Mouse (Mus musculus) spleen, adult 12 weeks (tissue): ENCODE measurements around the gene Dio3.

ENCODE experiments used
- DNase-seq: peaks from one replicate; pipeline ENCODE4 v3.0.0; 2022; ENCODE audit warnings: low spot score

The Dio3 gene

DNA sequence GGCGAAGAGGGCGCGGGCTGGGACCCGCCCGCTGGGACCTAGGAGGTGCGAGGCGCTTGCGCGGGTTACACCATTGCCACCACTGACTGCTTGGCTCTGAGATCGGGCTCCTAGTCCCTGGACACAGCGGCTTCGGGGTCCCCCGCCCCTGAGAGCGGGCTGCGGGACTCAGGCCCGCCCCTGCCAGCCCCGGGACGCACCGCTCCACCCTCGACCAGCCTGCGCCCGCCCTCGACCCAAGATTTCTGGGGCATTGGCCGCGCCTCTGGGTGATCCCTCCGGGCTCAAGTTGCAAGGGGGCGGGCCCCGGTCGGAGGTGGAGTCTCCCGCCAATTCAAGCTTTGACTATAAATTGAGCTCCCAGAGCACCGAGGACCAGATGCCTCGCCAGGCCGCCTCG, at the start of gene Dio3:
Gene Dio3, plus strand, starts transcription at position 216 of the 400 bp plus-strand sequence.
- no peak for DNase-seq

- no peak for DNase-seq
Measured at GRCm38 (mm10) chr12:110230296-110230695, 48.6 kb upstream of the Dio3 start.

DNA sequence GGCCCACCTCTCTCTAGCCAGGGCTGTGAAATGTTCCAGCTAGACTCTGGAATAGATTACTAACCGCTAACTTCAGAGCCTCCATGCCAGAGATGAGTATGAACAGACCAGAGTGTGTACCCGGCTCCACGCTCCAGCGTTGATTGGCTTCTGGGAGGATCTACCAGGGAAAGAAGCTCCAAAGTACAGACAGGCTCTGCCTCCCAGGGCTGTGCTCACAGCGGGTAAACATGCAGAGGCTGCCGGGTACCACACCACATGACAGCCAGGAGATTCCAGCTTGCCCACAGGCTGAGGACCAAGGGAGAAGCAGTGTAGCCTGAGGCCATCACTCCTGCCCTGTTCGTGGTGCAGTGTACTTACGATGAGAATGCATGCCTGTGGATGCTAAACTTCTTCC, 48.1 kb upstream of the Dio3 start:
- DNase-seq, result no peak

GRCm38 (mm10) chr12:110231709-110232600, 46.9 kb upstream of the Dio3 start:
- DNase-seq, result no peak

- no peak for DNase-seq
Measured at GRCm38 (mm10) chr12:110235908-110236307, 43.0 kb upstream of the Dio3 start.

DNA sequence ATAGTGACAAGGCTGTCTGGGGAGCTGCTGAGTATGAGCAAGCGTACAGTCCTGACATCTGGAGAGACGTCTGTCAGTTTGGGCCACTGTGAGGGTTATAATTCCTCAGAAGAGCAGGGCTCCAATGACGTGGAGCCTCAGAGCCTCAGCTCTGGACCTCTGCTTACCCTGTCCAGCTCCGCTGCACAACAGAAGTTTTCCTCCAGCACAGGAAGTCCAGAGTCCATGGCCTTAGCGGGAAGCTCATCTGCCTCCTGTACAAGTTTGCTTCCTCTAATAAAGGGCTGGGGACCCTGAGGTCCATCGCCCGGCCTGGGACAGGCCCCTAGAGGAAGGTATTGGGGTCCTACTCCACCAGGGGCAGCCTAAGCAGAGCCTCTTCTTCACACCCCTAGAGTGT, 41.8 kb upstream of the Dio3 start:
- no peak for DNase-seq

DNA sequence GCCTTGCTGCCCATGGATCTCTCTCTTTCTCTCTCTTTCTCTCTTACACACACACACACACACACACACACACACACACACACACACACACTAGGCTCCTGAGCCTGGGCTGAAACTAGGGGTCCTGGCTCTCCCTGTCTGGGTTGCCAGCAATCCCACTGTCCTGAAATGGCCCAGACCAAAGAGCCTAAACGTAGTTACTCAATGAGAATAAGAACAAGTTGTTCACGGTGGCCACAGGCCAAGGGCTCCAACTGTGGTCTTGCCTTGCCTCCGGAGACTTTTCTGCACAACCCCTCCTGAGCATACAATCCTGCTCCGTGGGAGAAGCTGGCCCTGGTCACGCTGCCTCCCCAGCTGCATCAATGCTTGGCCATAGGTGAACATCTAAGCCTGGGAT, 39.5 kb upstream of the Dio3 start:
- DNase-seq, result no peak

DNA sequence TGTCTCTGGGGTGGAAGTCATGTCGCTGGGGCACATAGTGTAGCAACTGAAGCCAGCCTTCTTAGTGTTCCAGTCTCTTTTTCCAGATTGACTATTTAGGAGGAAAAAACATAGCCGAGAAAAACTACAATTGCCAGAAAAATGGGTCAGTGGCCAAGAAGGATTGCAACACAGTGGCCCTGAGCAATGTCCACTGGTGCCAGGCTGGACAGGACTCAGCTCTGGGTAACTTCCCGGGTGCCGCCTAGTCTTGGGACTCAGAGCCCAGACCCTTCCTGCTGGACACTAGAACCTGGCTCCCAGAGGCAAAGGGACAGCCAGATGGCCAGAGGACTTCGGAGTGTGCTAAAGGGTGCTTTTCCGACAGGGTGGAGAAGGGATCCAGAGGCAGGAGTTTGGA, 34.3 kb upstream of the Dio3 start:
- no peak for DNase-seq

- no peak for DNase-seq
Measured at GRCm38 (mm10) chr12:110245461-110245860, 33.4 kb upstream of the Dio3 start.

DNA sequence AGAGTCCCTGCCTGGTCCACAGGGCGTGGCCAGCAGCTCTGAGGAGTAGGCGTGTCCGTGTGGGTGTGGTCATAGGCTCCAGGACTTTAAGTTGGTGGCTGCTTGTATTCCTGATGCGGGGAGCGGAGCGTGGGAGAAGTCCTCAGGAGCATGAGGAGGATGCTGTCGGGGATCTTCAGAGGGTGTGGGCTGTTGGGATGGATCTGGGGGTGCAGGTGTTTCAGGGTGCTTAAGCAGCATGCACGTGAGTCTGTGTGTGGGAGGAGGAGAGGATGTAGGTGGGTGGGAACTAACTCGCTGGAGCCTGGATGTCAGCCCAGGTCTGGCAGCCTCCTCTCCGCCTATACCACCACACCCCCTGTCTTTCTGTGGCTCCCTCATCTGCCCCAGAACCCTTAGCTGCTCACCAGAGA, 26.7 kb upstream of the Dio3 start:
- DNase-seq, result no peak

DNA sequence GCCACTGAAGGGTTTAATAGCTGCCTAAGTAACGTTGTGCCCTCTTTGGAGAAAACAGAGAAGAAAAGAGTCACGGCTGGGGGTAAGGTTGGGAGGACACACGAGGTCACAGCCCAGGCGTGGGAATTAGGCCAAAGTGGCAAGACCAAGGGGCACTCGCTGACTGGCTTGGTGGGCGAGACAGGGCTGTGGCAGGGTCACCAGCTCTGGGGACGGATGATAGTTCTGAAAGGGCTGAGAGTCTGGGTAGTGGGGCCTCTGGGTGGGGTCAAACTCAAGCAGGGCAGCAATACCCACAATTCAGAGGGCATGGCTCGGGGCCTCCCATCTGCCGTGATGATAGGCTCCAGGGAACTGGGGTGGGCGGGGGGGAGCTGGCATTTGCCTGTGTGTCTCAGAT, 23.1 kb upstream of the Dio3 start:
- DNase-seq, result no peak

DNA sequence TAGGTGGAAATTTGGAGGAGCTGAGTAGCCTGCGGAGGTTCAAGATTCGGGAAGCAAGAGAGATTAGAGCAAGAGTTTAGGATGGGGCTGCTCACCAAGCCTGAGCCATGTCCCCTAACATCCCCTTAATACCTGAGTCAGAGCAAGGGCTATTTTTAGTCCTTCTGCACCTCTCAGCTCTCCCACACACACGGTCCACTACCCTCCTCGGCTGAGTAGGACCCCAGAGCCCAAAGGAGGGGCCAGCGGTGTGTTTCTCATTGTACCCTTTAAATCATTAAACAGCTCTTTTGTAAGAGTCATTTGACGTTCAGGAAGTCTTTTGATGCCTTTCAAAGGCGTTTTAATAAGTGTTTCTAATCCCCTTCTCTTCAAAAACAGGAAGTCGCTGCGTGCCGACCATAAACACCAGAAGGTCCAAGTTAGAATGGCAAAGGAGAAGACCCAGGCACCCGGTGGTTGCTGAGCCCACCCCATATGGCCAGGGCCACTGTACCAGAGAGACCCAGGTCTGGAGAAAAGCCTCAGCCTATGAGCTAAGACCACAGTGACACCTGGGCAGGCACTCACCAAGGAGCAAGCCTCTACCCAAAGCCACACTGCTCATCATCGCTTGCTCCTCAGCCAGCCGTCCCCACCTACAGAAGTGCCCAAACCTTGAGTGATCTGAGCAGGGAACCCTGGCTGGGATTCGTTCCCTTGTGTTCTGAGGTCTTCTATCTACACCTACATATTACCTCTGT, 22.2 kb upstream of the Dio3 start:
- no peak for DNase-seq

DNA sequence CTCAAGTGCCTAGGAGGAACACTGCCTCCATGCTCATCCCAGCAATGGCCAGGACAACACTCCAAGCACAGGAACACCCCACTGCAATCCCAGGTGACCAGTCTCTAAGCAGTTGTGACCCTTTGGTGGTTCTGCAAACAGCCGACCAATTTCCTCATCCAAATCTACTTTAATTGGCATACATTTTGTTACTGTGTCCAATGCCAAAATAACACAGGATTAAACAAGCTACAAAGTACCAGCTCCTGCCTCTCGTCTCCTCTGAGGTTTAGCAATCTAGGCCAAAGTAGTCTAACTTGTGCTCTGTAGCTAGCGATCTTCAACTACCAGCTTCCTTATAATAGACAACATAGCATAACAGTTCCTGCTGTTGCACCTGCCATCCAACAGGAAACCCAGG, 10.6 kb upstream of the Dio3 start:
- DNase-seq, result no peak

- DNase-seq, result no peak
Measured at GRCm38 (mm10) chr12:110269686-110270085, 9.2 kb upstream of the Dio3 start.

- DNase-seq, result no peak
Measured at GRCm38 (mm10) chr12:110276034-110276433, 2.8 kb upstream of the Dio3 start.

DNA sequence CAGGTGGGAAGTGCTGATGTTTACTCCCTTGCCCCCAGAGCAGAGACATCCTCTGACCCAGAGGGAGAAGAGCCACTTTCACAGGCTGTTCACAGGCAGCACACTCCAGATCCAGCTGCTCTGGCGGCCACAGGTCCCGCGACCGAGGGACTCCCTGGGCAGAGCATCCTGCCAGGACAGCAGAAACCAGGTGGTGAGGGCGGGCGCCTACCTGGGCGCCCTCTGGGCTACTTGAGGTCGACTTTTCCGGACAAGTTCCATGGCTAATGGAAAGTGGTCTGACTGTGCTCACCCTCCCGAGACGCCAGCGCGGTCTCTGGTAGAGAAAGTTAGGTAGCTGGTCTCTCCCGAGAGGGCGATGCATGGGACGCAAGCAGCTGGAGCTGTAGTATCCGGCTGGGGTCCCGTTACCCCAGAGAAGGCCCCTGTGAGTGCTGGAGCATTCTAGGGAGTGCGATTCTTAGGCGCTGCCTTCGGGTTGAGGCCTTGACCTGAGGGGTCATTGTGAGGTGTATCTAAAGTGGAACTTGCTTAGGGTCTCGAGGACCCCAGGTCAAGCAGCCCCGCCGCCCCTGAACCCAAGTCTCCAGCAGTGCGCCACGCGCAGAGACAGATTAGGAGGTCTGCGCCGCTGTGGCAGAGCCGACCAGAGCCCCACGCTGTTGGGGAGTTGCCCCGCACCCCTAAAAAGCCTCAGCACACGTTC, 1.5 kb upstream of the Dio3 start:
- DNase-seq, result no peak

GRCm38 (mm10) chr12:110277965-110278307, 932 bp upstream of the Dio3 start:
- DNase-seq, result no peak

GRCm38 (mm10) chr12:110280373-110280772, 1.5 kb downstream of the Dio3 start:
- no peak for DNase-seq

DNA sequence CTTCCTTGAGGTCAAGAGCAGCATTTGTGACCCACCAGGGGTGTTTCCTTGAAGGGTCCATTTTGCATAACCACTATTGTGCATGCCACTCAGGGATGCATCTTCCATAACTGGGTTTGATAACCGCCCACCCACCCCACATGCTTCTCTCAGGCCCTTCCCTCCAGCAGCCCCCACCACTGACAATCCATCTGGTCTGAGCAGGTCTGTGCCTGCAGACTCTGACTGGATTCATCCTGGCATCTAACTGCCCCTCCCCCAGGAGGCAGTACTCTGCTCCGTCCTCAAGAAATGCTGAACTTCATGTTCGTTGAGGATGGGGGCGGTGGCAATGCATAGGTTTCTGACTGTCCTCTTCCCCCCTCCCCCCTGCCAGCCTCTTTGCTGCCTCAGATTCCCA, 4.9 kb downstream of the Dio3 start:
- no peak for DNase-seq

DNA sequence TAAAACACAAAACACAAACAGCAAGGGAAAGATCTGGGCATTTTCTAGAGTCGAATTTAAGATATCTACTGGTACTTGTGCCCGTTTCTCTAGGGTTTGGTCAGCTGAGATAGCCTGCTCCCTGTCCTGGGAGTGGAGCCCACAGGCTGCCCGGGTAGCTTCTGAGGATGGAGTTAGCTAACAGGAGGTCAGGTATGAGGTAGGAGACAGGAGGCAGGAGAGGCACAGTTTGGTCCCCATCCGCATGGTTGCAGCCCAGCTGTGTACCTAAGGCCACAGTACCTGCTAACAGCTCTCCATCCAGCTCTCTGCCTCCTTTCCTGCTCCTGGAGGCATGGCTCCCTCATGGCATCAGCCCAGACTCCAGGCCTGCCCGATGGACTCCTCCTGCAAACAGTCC, 13.9 kb downstream of the Dio3 start:
- DNase-seq, result no peak

DNA sequence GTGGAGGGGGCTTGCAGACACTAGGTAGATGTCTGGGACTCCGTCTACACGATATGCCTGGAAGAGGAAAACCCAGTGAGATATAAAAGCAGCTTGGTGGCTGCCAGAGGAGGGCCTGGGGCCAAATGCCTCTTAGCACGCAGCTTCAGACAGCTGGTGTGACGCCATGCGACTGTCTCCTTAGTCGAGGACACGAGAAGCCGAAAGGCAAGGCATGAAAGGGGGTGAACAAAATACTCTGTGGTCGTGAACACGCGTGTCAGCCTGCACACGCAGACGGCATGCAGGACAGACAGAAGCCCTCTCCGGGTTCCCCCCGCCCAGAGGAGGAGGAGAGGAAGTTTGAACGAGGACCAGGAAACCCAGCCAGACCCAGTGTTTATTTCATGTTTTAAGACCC, 16.0 kb downstream of the Dio3 start:
- no peak for DNase-seq

DNA sequence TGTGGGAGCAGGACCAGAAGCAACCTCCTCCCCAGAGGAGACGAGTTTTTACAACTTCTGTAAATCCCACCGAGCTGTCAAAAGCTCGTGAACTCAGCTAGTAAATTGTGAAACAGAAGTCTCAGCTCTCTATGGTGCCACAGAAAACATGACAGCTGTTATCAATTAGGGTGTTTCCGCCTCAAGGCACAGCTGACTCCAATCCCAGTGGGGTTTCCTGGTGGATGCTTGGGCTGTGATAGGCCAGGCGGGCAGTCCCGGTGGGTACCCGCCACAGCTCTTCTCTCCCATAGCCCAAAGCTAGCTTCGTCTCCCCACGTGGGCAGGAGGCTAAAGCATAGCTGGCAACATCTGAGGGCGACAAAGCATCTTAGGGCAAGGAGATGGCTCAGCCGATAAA, 19.8 kb downstream of the Dio3 start:
- DNase-seq, result no peak

DNA sequence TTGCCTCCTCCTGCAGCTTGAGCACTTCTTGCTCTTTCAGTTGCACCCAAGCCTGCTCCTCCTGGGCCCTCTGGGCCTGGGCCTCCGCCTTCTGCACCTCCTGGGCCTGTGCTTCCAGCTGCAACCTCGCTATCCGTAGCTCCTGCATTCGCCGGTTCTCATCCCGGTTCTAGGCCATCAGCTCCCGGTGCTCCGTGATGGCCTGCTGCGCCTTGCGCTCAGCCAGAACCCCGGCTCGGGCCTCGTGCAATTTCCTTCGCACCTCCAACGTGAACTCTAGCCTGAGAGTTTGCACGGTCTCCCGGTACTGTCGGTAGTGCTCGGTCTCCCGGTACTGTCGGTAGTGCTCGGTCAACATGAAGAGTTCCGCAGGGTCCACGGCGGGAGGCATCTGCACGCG, 40.8 kb downstream of the Dio3 start:
- DNase-seq, result no peak
